Comparison of ENCODE assay signal across 8 mouse cellular contexts in genomic region chr7:117753296-117753695, GRCm38 (mm10).
DNase-seq lines count a peak whose midpoint lies in the region.

No protein-coding gene starts in this region.

- intact Hi-C loops in left cerebral cortex, postnatal 14 days (cut with DNase I) = no loop called here

- peak; percentile 72 for DNase-seq in adrenal gland, adult 2 months
- DNase-seq in adrenal gland, postnatal 4 days (ENCODE audit: low spot score in 2 of 2) = no peak
- DNase-seq in adipocyte (ENCODE audit: low spot score) = peak; percentile 59
- DNase-seq in frontal cortex, adult 2 months (ENCODE audit: extremely low spot score in 1 of 2, low spot score in 1 of 2) = peak; percentile 15 to 59
- peak; percentile 17 to 29 for DNase-seq in left cerebral cortex, postnatal 14 days (ENCODE audit: low spot score in 2 of 2)
- no peak for DNase-seq in testis, postnatal 14 days (ENCODE audit: low spot score)
- no peak for DNase-seq in ovary, adult 18-20 months (ENCODE audit: low spot score)
- DNase-seq in c-Kit-positive CD71-positive TER-119-positive erythroid progenitor cells, embryonic 14.5 days (ENCODE audit: low spot score) = no peak

Comparison
In these comparisons a context has a peak if more than half of its experiments do, and no peak if none do; other contexts are left out.
1. DNase-seq: peak in adrenal gland, adult 2 months (single experiment), adipocyte (single experiment), frontal cortex, adult 2 months (2 of 2) and left cerebral cortex, postnatal 14 days (2 of 2); none in adrenal gland, postnatal 4 days (0 of 2), testis, postnatal 14 days (single experiment), ovary, adult 18-20 months (single experiment) and c-Kit-positive CD71-positive TER-119-positive erythroid progenitor cells, embryonic 14.5 days (single experiment).